Mouse (Mus musculus): ENCODE results near the gene Vmn1r54.

- TF ChIP-seq GATA1 (IDR thresholded peaks at IDR 0.05; ENCODE audit: borderline replicate concordance, low read length) (no peak), FLI1 (IDR thresholded peaks at IDR 0.05; ENCODE audit: low read length) (no peak)
Measured at GRCm38 (mm10) chr6:90315961-90316360, 69.9 kb downstream of the Vmn1r54 start.

All from megakaryocyte, embryonic 14.5 days (primary cell).